Mouse (Mus musculus) bone marrow macrophage, adult 2 months (primary cell): ENCODE measurements around the gene Slc6a21. TPM values are rescaled to one million over a fixed set of nuclear protein-coding genes. Genes with fewer than 3 reads are reported as not detected.
"Not testable (repeated sequence)": the region's sequence is repeated elsewhere in the genome, so short reads cannot be mapped to it uniquely, and the experiment has no call there.

Source experiments
- H3K27ac ChIP-seq: 2 replicates; pipeline ENCODE4 v1.5.1; 2012; ENCODE audit warnings: low read depth, low read length; ENCODE audit not compliant: insufficient read depth
- H3K4me1 ChIP-seq: 2 replicates; pipeline ENCODE4 v1.6.1; 2012; ENCODE audit warnings: low read length; ENCODE audit not compliant: control insufficient read depth, insufficient read depth
- H3K4me3 ChIP-seq: 2 replicates; pipeline ENCODE4 v1.5.1; 2012; ENCODE audit warnings: mild to moderate bottlenecking, low read length, moderate library complexity; ENCODE audit not compliant: insufficient read depth
- CTCF ChIP-seq: IDR thresholded peaks from 2 replicates; pipeline ENCODE4 v1.5.1; 2012; ENCODE audit warnings: low read depth, mild to moderate bottlenecking, low read length, moderate library complexity
- POLR2A ChIP-seq: IDR thresholded peaks from 2 replicates; pipeline ENCODE4 v1.6.1; 2012; ENCODE audit warnings: mild to moderate bottlenecking, low read depth, low read length, borderline replicate concordance
- polyA plus RNA-seq: library from polyadenylated mRNA; stranded (reverse); fragments of >200 nt; gene quantifications from 2 replicates; pipeline ENCODE4 v1.2.4, GENCODE M21; 2012; ENCODE audit not compliant: missing spikeins, insufficient read depth, insufficient read length

Slc6a21 gene
- polyA plus RNA-seq, 1 experiment: not detected

DNA sequence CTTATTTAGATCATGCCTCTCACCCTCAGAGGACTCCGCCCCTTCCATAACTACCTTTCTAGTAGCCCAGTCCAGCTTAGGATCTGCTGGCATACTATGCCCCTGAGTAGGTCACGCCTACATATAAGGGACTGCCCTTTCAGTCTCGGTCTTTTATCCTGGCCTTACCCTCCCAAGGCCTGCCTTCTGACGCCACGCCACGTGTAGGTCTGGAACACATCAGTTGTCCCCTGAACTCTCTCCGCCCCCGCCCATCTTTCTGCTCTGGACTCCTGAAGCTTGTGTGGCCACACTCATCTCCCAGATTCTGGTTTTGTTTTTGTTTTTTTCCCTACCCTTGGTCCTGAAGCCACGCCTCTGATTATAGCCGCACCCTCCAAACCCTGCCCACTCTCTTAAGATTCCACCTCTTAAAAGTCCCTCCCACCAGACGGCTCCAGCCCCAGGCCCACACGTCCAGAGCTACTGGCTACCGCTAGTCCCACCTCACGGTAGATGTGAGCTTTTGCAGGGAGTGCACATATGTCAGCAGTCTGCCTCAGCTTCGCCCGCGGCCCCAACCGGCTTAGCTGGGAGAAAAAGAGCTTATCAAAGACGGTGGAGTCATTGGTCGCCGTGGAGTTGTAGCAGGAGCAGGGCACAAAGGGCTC is 42.3 kb upstream of the Slc6a21 start:
- Histone ChIP-seq H3K4me1 (peaks cover 17% of the 10 kb centered on the region), H3K4me3 (no peak overlapping the region), H3K27ac (no peak overlapping the region)
- TF ChIP-seq POLR2A (no peak), CTCF (no peak)

DNA sequence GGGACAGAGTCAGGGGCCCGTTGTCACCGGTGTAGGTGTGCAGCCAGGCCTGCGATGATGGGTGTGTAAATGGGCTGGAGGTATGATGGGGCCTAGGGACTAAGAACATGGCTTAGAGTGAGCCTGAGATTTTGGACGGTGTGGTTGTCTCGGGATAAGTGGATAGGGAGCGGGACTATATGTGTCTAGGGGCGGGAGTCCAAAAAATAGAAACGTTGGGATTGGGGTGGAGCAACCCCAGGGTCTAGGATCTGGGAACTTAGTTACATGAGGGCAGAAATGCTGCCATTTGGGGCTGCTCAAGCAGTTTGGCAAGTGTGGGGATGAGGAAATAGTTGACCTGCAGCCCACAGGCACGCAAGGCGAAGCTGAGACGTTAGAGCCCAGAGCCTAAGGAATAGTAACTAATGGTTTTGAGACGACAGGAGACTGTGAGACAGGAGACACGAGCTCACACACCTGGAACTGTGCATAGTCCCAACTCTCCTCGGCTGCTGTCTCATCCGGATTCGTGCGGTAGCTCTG is 41.6 kb upstream of the Slc6a21 start:
- H3K4me3 ChIP-seq: no peak overlapping the region
- H3K27ac ChIP-seq: no peak overlapping the region
- H3K4me1 ChIP-seq: peaks cover 17% of the 10 kb centered on the region
- TF ChIP-seq POLR2A: no peak
- no peak for TF ChIP-seq CTCF

DNA sequence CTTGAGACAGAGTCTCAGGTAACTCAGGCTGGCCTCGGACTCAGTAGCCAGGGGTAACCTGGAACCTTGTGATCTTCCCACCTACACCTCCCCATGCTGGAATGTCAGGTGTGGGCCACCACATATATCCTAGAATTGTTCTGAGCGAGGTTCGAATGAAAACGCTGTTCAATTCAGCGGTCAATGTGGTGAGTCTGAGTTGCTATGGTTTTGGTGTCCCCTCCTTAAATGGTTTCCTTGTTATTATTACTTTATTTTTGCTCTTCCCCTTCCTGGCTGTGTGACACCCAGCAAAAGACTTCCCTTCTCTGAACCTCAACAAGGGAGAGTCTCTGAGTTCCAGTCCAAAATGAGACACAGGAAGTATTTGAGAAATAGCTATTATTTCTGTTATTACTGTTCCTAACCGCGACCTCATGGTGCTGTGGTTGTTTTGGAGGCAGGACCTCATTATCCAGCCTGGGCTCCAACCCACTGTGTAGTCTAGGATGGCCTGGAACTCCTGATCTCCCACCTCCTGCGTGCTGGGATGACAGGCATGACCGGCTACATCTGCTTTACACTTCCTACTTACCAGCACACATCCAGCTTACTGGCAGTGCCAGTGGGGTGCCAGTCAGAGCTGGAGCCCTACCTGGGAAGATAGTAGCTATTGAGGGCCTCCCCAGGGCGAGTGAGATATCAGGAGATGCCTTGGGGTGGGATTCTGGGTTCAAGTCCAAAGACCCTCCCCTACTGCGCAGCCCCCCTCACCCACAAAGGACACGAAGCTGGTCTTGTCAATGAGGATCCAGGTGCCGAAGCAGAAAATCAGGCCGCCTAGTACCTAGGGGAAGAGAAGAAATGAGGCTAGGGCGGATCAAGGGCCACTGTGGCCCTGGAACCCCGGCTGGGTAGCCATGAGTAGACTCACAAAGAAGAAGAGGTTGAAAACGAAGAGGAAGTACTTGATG is 39.3 kb upstream of the Slc6a21 start:
- Histone ChIP-seq H3K27ac (peak overlapping the region; percentile 94), H3K4me1 (peaks cover 17% of the 10 kb centered on the region)

DNA sequence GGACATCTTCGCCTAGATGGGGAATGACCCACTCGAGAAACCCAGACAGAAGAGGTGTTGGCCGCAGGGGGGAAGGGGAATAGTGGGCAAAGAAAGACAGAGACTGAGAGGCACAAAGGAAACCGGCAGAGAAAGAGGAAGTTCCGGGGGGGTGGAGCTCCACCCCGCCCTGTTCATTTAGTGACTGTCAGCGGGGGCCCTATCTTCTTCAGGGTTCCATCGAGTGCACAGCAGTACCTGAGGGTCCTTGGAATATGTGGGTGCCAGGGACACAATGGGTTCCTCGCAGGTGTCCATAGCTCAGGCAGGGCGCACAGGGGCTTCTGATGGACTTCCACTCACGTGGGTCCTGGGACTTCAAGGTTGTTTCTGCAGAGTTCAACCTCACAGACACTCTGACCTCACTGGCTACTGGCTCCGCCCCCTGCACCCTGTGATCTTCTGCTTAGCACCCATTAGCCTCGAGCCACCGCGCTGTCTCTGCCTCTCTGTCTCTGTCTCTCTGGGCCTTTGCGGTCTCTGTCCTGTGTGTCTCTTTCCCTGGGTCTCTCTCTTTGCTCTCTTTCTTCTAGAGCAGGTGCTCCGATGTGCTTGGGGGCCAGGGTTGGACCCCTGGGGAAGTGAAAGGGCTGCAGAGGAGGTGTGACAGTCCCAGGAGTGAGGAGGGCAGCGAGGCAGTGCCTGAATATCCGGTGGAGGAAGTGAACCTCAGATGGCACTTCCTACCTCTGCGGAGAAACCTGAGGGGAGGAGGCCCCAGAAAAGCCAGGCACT is 38.4 kb upstream of the Slc6a21 start, which contains the start of gene Cd37:
Gene Cd37 (minus strand): TSS at position 393 of the 774 bp plus-strand sequence.
- Histone ChIP-seq H3K4me1 (peaks cover 17% of the 10 kb centered on the region), H3K27ac (peak within 1 kb of the TSS; percentile 94), H3K4me3 (peak within 1 kb of the TSS; percentile 76)
- no peak for TF ChIP-seq POLR2A
- no peak for TF ChIP-seq CTCF

More for the DNA sequence above, 39.3 kb upstream of the Slc6a21 start:
- peak overlapping the region; percentile 76 for H3K4me3 ChIP-seq
- no peak for TF ChIP-seq POLR2A
- TF ChIP-seq CTCF: no peak

DNA sequence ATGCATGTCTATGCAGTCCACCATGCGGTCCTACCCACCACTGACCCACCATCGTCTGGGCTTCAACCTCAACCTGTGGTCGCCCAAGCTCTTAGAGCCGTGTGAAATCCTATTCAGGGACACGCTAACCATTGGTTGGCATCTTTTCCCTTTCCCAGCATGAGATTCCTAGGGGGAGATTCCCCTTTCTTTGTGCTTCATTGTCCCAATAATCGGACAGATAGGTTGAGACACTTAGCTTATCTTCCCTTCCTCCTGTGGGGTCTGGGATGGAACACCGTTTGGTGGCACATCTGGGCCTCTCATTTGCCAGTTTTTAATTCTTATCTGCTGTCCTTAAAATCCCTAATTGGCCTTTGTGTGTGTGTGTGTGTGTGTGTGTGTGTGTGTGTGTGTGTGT is 37.2 kb upstream of the Slc6a21 start:
- Histone ChIP-seq H3K4me3 (no peak overlapping the region), H3K27ac (no peak overlapping the region), H3K4me1 (peaks cover 17% of the 10 kb centered on the region)
- TF ChIP-seq POLR2A: no peak
- TF ChIP-seq CTCF: no peak

DNA sequence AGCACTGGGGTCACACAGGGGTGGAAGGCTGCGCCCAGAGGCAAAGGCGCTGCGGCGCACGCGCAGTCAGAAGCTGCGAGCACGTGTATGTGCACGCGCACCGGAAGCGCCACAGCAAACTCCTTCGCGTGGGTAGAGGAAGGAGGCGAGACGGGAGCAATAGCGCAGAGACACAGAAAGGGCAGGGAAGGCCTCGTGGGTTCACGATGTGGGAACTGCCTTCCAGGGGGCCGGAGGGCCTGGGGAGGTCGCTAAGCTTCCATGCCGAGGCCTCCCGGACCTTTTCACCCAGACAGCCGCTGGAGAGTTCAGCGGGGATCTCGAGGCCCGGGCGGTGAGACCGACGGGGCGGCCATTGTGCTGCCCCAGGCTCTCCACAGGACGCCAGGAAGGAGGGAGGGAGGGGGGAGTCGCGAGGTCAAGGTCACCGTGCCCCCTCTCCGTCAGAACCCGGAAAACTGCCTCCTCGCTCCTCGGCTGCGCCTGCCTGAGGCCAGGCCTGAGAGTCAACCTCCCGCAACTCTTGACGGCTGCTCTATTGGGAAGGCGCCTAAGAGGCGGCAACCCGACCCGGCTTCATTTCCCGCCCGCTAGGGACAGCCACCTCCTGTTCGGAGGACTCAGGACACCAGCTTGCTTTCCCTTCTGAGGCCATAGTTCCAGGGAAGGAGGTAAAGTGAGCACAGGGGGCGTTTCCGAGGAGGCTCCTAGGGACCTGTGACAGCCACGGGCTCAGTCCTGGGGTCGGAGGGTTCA is 36.5 kb upstream of the Slc6a21 start, which contains the start of gene Slc6a16:
Gene Slc6a16 (plus strand): TSS at position 453 of the 756 bp plus-strand sequence.
- TF ChIP-seq POLR2A (no peak), CTCF (no peak)
- peaks cover 17% of the 10 kb centered on the region for H3K4me1 ChIP-seq
- H3K27ac ChIP-seq: no peak within 1 kb of the TSS
- H3K4me3 ChIP-seq: no peak within 1 kb of the TSS

DNA sequence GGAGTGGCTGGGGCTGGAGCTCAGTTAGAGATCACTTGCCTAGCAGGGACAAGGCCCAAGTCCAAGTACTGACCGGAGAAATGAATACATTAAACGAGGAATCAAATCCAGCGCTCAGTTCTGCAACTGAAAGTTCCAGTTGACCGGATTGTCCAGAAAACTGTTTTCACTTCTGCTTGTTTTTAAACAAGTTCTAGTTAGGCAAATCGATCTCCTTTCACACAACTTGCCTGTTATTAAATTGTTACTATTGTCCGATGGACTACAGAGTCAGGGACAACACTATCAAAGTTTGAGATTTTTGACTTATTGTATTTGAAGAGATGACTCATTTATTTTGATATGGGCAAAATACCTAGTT is 35.9 kb upstream of the Slc6a21 start:
- Histone ChIP-seq H3K4me3 (no peak overlapping the region), H3K4me1 (peaks cover 17% of the 10 kb centered on the region), H3K27ac (no peak overlapping the region)
- TF ChIP-seq POLR2A: no peak
- TF ChIP-seq CTCF: no peak

DNA sequence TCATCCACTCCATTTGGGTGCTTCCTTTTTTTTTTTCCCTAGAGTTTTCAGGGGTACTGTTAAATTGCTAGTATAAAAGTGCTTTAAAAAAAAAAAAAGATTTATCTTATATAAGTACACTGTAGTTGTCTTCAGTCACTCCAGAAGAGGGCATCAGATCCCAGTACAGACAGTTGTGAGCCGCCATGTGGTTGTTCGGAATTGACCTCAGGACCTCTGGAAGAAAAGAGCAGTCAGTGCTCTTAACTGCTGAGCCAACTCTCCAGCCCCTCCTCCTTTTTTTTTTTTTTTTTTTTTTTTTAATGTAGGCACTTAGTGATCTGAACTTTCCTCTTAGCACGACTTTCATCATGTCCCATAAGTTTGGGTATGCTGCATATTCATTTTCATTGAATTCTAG is 29.6 kb upstream of the Slc6a21 start:
- no peak for TF ChIP-seq POLR2A
- no peak for TF ChIP-seq CTCF
- no peak overlapping the region for H3K27ac ChIP-seq
- no peaks in the 10 kb centered on the region for H3K4me1 ChIP-seq
- H3K4me3 ChIP-seq: no peak overlapping the region

DNA sequence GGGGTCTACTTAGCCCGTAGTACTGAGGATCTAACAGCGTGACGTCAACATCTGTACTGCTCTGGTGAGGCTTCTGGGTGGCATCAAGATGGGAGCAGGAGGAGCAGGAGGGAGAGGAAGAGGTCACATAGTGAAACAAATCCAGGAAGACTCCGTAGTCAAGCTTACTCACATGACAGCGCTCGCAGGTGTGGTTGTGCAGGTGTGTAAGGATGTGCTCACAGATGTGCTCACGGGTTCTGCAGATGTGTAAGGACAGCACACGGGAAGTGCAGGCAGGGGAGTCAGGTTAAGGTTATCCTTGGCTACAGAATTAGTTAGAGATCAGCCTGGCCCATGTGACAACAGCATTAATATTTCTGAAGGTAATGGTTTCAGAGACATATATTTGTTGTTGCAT is 23.5 kb upstream of the Slc6a21 start:
- H3K27ac ChIP-seq: no peak overlapping the region
- no peaks in the 10 kb centered on the region for H3K4me1 ChIP-seq
- TF ChIP-seq CTCF: no peak
- no peak overlapping the region for H3K4me3 ChIP-seq

DNA sequence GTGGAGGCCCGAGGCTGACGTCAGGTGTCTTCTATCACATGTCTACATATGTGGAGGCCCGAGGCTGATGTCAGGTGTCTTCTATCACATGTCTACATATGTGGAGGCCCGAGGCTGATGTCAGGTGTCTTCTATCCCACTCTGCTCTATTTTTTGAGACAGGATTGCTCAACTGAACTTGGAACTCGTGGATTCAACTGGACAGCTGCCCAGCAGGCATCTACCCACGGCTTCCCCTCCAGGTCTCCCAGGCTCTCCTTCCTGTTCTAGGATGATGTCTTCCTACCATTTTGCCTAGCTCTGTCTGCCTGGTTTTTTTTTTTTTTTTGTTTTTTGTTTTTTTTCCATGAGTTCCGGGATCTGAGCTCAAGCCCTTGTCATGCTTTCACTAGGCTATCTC is 21.5 kb upstream of the Slc6a21 start:
- H3K4me1 ChIP-seq, H3K27ac ChIP-seq, H3K4me3 ChIP-seq: not testable (repeated sequence)
